Comparison of ENCODE assay signal across 16 mouse cellular contexts in the genomic region with DNA sequence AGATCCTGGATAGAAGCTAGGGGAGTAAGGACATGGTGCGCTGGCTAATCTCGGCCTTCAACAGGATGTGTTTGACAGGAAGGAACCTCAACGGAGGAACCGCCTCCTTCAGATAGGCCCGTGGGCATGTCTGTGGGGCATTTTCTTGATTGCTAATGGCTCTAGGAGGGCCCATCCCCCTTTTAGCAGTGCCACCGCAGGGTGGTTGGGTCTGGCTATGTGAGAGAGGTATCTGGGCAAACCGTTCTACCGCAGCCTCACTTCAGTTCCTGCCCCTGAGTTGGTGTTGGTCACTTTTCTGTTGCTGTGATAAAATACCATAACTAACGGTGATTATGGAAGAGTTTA. TPM values are rescaled to one million over a fixed set of nuclear protein-coding genes. Genes with fewer than 3 reads are reported as not detected.
DNase-seq lines count a peak whose midpoint lies in the region; ATAC-seq and TF ChIP-seq lines count a peak whose summit lies in the region.
"Had no signal": no experiment of that assay in that cellular context is flagged by ENCODE, and none has a peak within 500 bp of the region (broad histone marks: within the 10 kb centered on the region; RNA-seq: fewer than 3 reads in every experiment).

No protein-coding gene starts in this region.

- no peak for ATAC-seq in CD4-positive, CD25-positive, alpha-beta regulatory T cell, adult 4 months
- ATAC-seq in granulocyte monocyte progenitor cell, adult 5-6 weeks (replicated peaks; ENCODE audit: poor library complexity, severe bottlenecking) = peak; percentile 59
- ATAC-seq in megakaryocyte, adult 5-6 weeks (ENCODE audit: poor library complexity, severe bottlenecking) = peak; percentile 29
- ATAC-seq: intestine, embryonic 16.5 days; midbrain, embryonic 16.5 days had no signal

- H3K9ac ChIP-seq in ES-Bruce4 (ENCODE audit: low read depth, poor library complexity, severe bottlenecking) = no peak overlapping the region
- H3K9ac ChIP-seq: neural tube, embryonic 13.5 days had no signal

- no peaks in the 10 kb centered on the region for H3K4me1 ChIP-seq in ES-Bruce4 (ENCODE audit: control insufficient read depth, insufficient read depth, low read length)
- H3K4me1 ChIP-seq: neural tube, embryonic 13.5 days had no signal

- no peaks in the 10 kb centered on the region for H3K9me3 ChIP-seq in ES-Bruce4 (replicated peaks; ENCODE audit: control insufficient read depth, insufficient read depth, low read length, poor library complexity, severe bottlenecking)
- H3K9me3 ChIP-seq: embryonic facial prominence, embryonic 10.5 days; neural tube, embryonic 13.5 days had no signal

- TF ChIP-seq CTCF in ES-Bruce4 (IDR thresholded peaks at IDR 0.05; ENCODE audit: low read depth, low read length) = no peak

- no peaks in the 10 kb centered on the region for H3K36me3 ChIP-seq in ES-Bruce4 (ENCODE audit: control insufficient read depth, insufficient read depth, low read length, poor library complexity, severe bottlenecking)
- H3K36me3 ChIP-seq: embryonic facial prominence, embryonic 10.5 days; neural tube, embryonic 13.5 days had no signal

- TF ChIP-seq POLR2A in ES-Bruce4 (IDR thresholded peaks at IDR 0.05; ENCODE audit: insufficient read depth, low read length) = no peak

- H3K27me3 ChIP-seq in ES-Bruce4 (ENCODE audit: control insufficient read depth, insufficient read depth, low read length, poor library complexity, severe bottlenecking) = no peaks in the 10 kb centered on the region

- H3K4me3 ChIP-seq in ES-Bruce4 (ENCODE audit: low read depth, low read length) = peak overlapping the region; percentile 9; the same call in 1 of the 2 replicates
- H3K4me3 ChIP-seq: embryonic facial prominence, embryonic 10.5 days; neural tube, embryonic 13.5 days had no signal

- peak; percentile 37 for DNase-seq in CD4-positive, CD25-positive, alpha-beta regulatory T cell, adult 2 months (ENCODE audit: low read depth, low spot score)
- no peak for DNase-seq in adrenal gland, postnatal 36 days
- no peak for DNase-seq in layer of hippocampus, postnatal 25 days (ENCODE audit: extremely low spot score in 1 of 2, low spot score in 1 of 2)
- DNase-seq in adrenal gland, adult 18-20 months (ENCODE audit: low spot score in 2 of 2) = no peak
- DNase-seq: heart, postnatal 36 days; lung, adult 18-20 months; thymus, postnatal 25 days had no signal

- TF ChIP-seq EP300 in ES-Bruce4 (IDR thresholded peaks at IDR 0.05; ENCODE audit: insufficient read depth, low read depth, low read length) = no peak

- H3K27ac ChIP-seq in ES-Bruce4 (ENCODE audit: insufficient read depth, low read length) = no peak overlapping the region
- H3K27ac ChIP-seq: embryonic facial prominence, embryonic 10.5 days; macrophage; neural tube, embryonic 13.5 days had no signal

RNA-seq across cellular contexts. Expression of a gene that starts 6.8 kb away (rescaled TPM):
- 100 to 1,000 TPM in 1 of 2 experiments, 10 to 100 TPM in 1; 63.9 to 105 TPM for polyA plus RNA-seq in CD4-positive, CD25-positive, alpha-beta regulatory T cell, adult 4 months (2017; shearing (Covaris generic))
- polyA plus RNA-seq in ES-Bruce4 (2011; ENCODE audit: insufficient read depth, insufficient read length, low read depth, missing spikeins) = 25.1 and 28.1 TPM in 2 replicates
- 25.4 and 27.4 TPM in 2 replicates for total RNA-seq in granulocyte monocyte progenitor cell, adult 5-6 weeks (2014; fragmentation: Nextera tagmentation)
- 32.5 and 44.6 TPM in 2 replicates for total RNA-seq in granulocyte monocyte progenitor cell, adult 5-6 weeks (2017)
- 3.6 and 4.2 TPM in 2 replicates for total RNA-seq in megakaryocyte, adult 5-6 weeks (2015)
- 9.6 and 11.4 TPM in 2 replicates for total RNA-seq in megakaryocyte, adult 5-6 weeks (2017)
- 1 to 10 TPM; 4.1 to 5.9 TPM for total RNA-seq in adrenal gland, postnatal 36 days (2021)
- 1 to 10 TPM; 5.7 to 6.5 TPM for total RNA-seq in layer of hippocampus, postnatal 25 days (2021)
- total RNA-seq in adrenal gland, adult 18-20 months (2021) = 1 to 10 TPM; 4.2 to 5.6 TPM

RNA-seq across cellular contexts. Expression of a gene that starts 25.6 kb away (rescaled TPM):
- polyA plus RNA-seq in CD4-positive, CD25-positive, alpha-beta regulatory T cell, adult 4 months (2017; shearing (Covaris generic)) = 1 to 10 TPM; 5.7 to 7.7 TPM
- polyA plus RNA-seq in ES-Bruce4 (2011; ENCODE audit: insufficient read depth, insufficient read length, low read depth, missing spikeins) = 15.6 and 18.7 TPM in 2 replicates
- 11.3 and 23.0 TPM in 2 replicates for total RNA-seq in granulocyte monocyte progenitor cell, adult 5-6 weeks (2014; fragmentation: Nextera tagmentation)
- total RNA-seq in granulocyte monocyte progenitor cell, adult 5-6 weeks (2017) = 26.9 and 34.5 TPM in 2 replicates
- total RNA-seq in megakaryocyte, adult 5-6 weeks (2015) = 0.16 and 4.0 TPM in 2 replicates
- total RNA-seq in megakaryocyte, adult 5-6 weeks (2017) = 1.8 and 2.3 TPM in 2 replicates
- 1 to 10 TPM; 6.1 to 7.9 TPM for total RNA-seq in adrenal gland, postnatal 36 days (2021)
- 10 to 100 TPM; 78.0 to 78.8 TPM for total RNA-seq in layer of hippocampus, postnatal 25 days (2021)
- total RNA-seq in adrenal gland, adult 18-20 months (2021) = 1 to 10 TPM; 3.9 to 6.1 TPM

RNA-seq across cellular contexts. Expression of a gene that starts 48.2 kb away (rescaled TPM):
- 10 to 100 TPM in 1 of 2 experiments, 1 to 10 TPM in 1; 5.7 to 10.5 TPM for polyA plus RNA-seq in CD4-positive, CD25-positive, alpha-beta regulatory T cell, adult 4 months (2017; shearing (Covaris generic))
- polyA plus RNA-seq in ES-Bruce4 (2011; ENCODE audit: insufficient read depth, insufficient read length, low read depth, missing spikeins) = 2.0 and 2.4 TPM in 2 replicates
- 4.7 and 7.9 TPM in 2 replicates for total RNA-seq in granulocyte monocyte progenitor cell, adult 5-6 weeks (2014; fragmentation: Nextera tagmentation)
- total RNA-seq in granulocyte monocyte progenitor cell, adult 5-6 weeks (2017) = 2.3 and 2.5 TPM in 2 replicates
- total RNA-seq in megakaryocyte, adult 5-6 weeks (2015) = 3.5 and 6.2 TPM in 2 replicates
- 1.8 and 4.2 TPM in 2 replicates for total RNA-seq in megakaryocyte, adult 5-6 weeks (2017)
- total RNA-seq in adrenal gland, postnatal 36 days (2021) = 10 to 100 TPM; 60.2 to 64.9 TPM
- total RNA-seq in layer of hippocampus, postnatal 25 days (2021) = 1 to 10 TPM; 1.6 to 1.8 TPM
- total RNA-seq in adrenal gland, adult 18-20 months (2021) = 10 to 100 TPM; 46.7 to 87.1 TPM

Comparison
In these comparisons a context has a peak if more than half of its experiments do, and no peak if none do; other contexts are left out.
1. RNA of a gene that starts 48.2 kb away (total RNA-seq): 46.7 to 87.1 TPM in adrenal gland, adult 18-20 months and 60.2 to 64.9 TPM in adrenal gland, postnatal 36 days; 2.3 to 7.9 TPM in granulocyte monocyte progenitor cell, adult 5-6 weeks, 1.8 to 6.2 TPM in megakaryocyte, adult 5-6 weeks and 1.6 to 1.8 TPM in layer of hippocampus, postnatal 25 days; every median in the first group is over 4 times any median in the second.